Mouse (Mus musculus): Measurements from ENCODE around the gene Mmp7. TPM values are rescaled to one million over a fixed set of nuclear protein-coding genes. Genes with fewer than 3 reads are reported as not detected.

Gene Mmp7
- not detected in 2 replicates for total RNA-seq (2021)
- long read RNA-seq = 0 reads

GRCm38 (mm10) chr9:7691790-7692189 is at the start of gene Mmp7:
Mmp7 (plus strand) TSS chr9:7692090.
- no peak for DNase-seq

- DNase-seq = no peak
Observed at GRCm38 (mm10) chr9:7647901-7648300, 44.0 kb upstream of the Mmp7 start.

- no peak for DNase-seq
Observed at GRCm38 (mm10) chr9:7650397-7651180, 41.3 kb upstream of the Mmp7 start.

GRCm38 (mm10) chr9:7652351-7653085 is 39.4 kb upstream of the Mmp7 start:
- no peak for DNase-seq

GRCm38 (mm10) chr9:7657946-7658345 is 33.9 kb upstream of the Mmp7 start:
- no peak for DNase-seq

GRCm38 (mm10) chr9:7659469-7660020 is 32.3 kb upstream of the Mmp7 start:
- DNase-seq = no peak

- no peak for DNase-seq
Observed at GRCm38 (mm10) chr9:7661371-7661770, 30.5 kb upstream of the Mmp7 start.

GRCm38 (mm10) chr9:7669674-7670073 is 22.2 kb upstream of the Mmp7 start:
- no peak for DNase-seq

- DNase-seq = no peak
Observed at GRCm38 (mm10) chr9:7672985-7673384, 18.9 kb upstream of the Mmp7 start.

- no peak for DNase-seq
Observed at GRCm38 (mm10) chr9:7678154-7678837, 13.6 kb upstream of the Mmp7 start.

GRCm38 (mm10) chr9:7682081-7682618 is 9.7 kb upstream of the Mmp7 start:
- no peak for DNase-seq

GRCm38 (mm10) chr9:7686024-7686423 is 5.9 kb upstream of the Mmp7 start:
- no peak for DNase-seq

GRCm38 (mm10) chr9:7689799-7690198 is 2.1 kb upstream of the Mmp7 start:
- no peak for DNase-seq

GRCm38 (mm10) chr9:7693961-7694360 is 2.1 kb downstream of the Mmp7 start:
- no peak for DNase-seq

- no peak for DNase-seq
Observed at GRCm38 (mm10) chr9:7695646-7696045, 3.8 kb downstream of the Mmp7 start.

- DNase-seq = no peak
Observed at GRCm38 (mm10) chr9:7708698-7709097, 16.8 kb downstream of the Mmp7 start.

- no peak for DNase-seq
Observed at GRCm38 (mm10) chr9:7711196-7711595, 19.3 kb downstream of the Mmp7 start.

GRCm38 (mm10) chr9:7714062-7714907 is 22.4 kb downstream of the Mmp7 start:
- DNase-seq = no peak

GRCm38 (mm10) chr9:7714908-7715175 is 23.0 kb downstream of the Mmp7 start:
- no peak for DNase-seq

- DNase-seq = no peak
Observed at GRCm38 (mm10) chr9:7721543-7721942, 29.7 kb downstream of the Mmp7 start.

- DNase-seq = no peak
Observed at GRCm38 (mm10) chr9:7728997-7729396, 37.1 kb downstream of the Mmp7 start.

- no peak for DNase-seq
Observed at GRCm38 (mm10) chr9:7742696-7743095, 50.8 kb downstream of the Mmp7 start.
